Mouse (Mus musculus) midbrain, postnatal 0 days (tissue): ENCODE results near the gene Hoxb8. TPM values are rescaled to one million over a fixed set of nuclear protein-coding genes. Genes with fewer than 3 reads are reported as not detected.

Experiments
- ATAC-seq: fragments of 200-750 bp; cut with Nextera tagmentation; 2 replicates; pipeline ENCODE4 v1.8.0; 2017; ENCODE audit warnings: moderate number of reproducible peaks, mild to moderate bottlenecking, moderate TSS enrichment, moderate library complexity; ENCODE audit not compliant: low FRiP score
- DNase-seq: peaks from one replicate; pipeline ENCODE4 v3.0.0-alpha.2; 2015; ENCODE audit warnings: low spot score
- H3K27ac ChIP-seq: fragments of 300-500 bp; sonication (generic); 2 replicates; pipeline ENCODE4 v1.5.1; 2014; ENCODE audit warnings: low read depth, mild to moderate bottlenecking, low read length, mixed read lengths
- H3K27me3 ChIP-seq: fragments of 300-500 bp; sonication (generic); 2 replicates; pipeline ENCODE4 v1.6.1; 2014; ENCODE audit warnings: low read length, control low read depth, mixed read lengths; ENCODE audit not compliant: insufficient read depth
- H3K36me3 ChIP-seq: fragments of 300-500 bp; sonication (generic); 2 replicates; pipeline ENCODE4 v1.6.1; 2014; ENCODE audit warnings: low read length, control low read depth, mixed read lengths; ENCODE audit not compliant: insufficient read depth
- H3K4me1 ChIP-seq: fragments of 300-500 bp; sonication (generic); 2 replicates; pipeline ENCODE4 v1.6.1; 2014; ENCODE audit warnings: mild to moderate bottlenecking, control low read depth, antibody characterized with exemption, low read length, mixed read lengths; ENCODE audit not compliant: insufficient read depth
- H3K4me2 ChIP-seq: fragments of 300-500 bp; sonication (generic); 2 replicates; pipeline ENCODE4 v1.6.1; 2014; ENCODE audit warnings: low read depth, mild to moderate bottlenecking, low read length, mixed read lengths; ENCODE audit not compliant: poor library complexity, severe bottlenecking
- H3K4me3 ChIP-seq: fragments of 300-500 bp; sonication (generic); 2 replicates; pipeline ENCODE4 v1.5.1; 2014; ENCODE audit warnings: low read depth, mild to moderate bottlenecking, low read length, moderate library complexity
- H3K9ac ChIP-seq: fragments of 300-500 bp; sonication (generic); replicated peaks from 2 replicates; pipeline ENCODE4 v1.6.1; 2014; ENCODE audit warnings: mild to moderate bottlenecking, low read length, moderate library complexity, mixed read lengths; ENCODE audit not compliant: poor library complexity, severe bottlenecking
- H3K9me3 ChIP-seq: fragments of 300-500 bp; sonication (generic); 2 replicates; pipeline ENCODE4 v1.6.1; 2016; ENCODE audit warnings: low read length, control low read depth
- CTCF ChIP-seq: IDR thresholded peaks from 2 replicates; pipeline ENCODE4 v1.5.1; 2016; ENCODE audit warnings: antibody characterized with exemption, mild to moderate bottlenecking
- WGBS: fragments of 180-500 bp; shearing (Covaris S2); extraction: QIAGEN DNeasy Blood & Tissue Kit; methylation state at CpG from one replicate; pipeline ENCODE4 v1.1.7; 2014; 5-methylcytosine and 5-hydroxymethylcytosine counted together
- polyA plus RNA-seq: library from polyadenylated mRNA; unstranded; fragments of >200 nt; fragmentation: Nextera tagmentation; extraction: Ambion mirVana; gene quantifications from 2 replicates; pipeline ENCODE4 v1.2.1, GENCODE M21; 2015
- total RNA-seq: library from RNA; depleted of rRNA; stranded (reverse); fragments of >200 nt; gene quantifications from 2 replicates; pipeline ENCODE4 v1.2.3, GENCODE M21; 2014

Hoxb8 gene
- total and polyA plus RNA-seq, 2 experiments from 2014 or later = 3.4 TPM; not detected in 1

- no peak overlapping the region for H3K27ac ChIP-seq
These were observed 27.6 kb downstream of the Hoxb8 start for GRCm38 (mm10) chr11:96309288-96309687.

DNA sequence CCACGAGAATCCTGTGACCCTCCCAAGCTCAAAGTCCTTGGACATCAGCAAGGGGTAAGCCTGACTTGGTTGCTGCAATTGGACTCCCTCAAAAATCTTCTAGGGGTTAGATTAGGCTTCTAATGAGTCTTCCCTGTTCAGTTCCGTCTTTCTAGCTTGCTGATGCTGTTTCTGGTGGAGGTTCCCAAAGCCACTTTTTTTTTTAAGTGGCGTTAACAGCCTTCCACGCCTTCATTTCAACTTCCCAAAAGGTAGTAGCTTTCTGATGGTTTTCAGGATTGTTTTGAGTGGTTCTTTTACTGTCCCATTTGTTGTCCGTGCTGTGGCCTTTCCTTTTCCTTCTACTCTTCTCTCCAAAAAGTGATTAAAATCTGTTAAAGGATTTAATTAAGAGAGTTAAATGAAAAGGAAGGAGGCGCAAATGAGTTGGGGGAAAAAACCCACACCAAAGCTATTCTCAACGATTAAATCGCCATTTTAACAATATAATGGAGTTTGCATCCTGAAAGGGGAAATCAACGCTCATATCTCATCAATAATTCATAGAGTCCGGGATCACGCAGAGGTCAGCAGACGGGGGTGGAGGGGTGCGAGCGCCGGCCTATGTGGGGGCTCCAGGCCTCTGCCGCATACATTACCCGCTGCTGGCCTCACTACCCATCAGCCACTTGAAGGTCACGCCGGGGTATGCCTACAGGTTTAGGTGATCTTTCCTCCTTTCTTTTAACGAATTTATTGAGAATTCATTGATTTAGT lies 28.7 kb downstream of the Hoxb8 start:
- no peak for TF ChIP-seq CTCF
- Histone ChIP-seq H3K36me3 (no peaks in the 10 kb centered on the region), H3K27me3 (peaks cover 97% of the 10 kb centered on the region), H3K4me1 (no peaks in the 10 kb centered on the region), H3K9ac (no peak overlapping the region), H3K4me2 (no peak overlapping the region), H3K4me3 (no peak overlapping the region), H3K9me3 (no peaks in the 10 kb centered on the region), H3K27ac (no peak overlapping the region)
- ATAC-seq (no peak), DNase-seq (no peak)
- WGBS = 4% methylated on average over 20 of the region's 20 CpGs

More at GRCm38 (mm10) chr11:96309288-96309687, 27.6 kb downstream of the Hoxb8 start:
- 3% methylated on average over 4 of the region's 4 CpGs for WGBS
- Histone ChIP-seq H3K27me3 (peaks cover 100% of the 10 kb centered on the region), H3K4me1 (no peaks in the 10 kb centered on the region), H3K9me3 (no peaks in the 10 kb centered on the region), H3K4me3 (no peak overlapping the region), H3K4me2 (no peak overlapping the region), H3K36me3 (no peaks in the 10 kb centered on the region), H3K9ac (no peak overlapping the region)
- no peak for DNase-seq
- no peak for TF ChIP-seq CTCF
- no peak for ATAC-seq

DNA sequence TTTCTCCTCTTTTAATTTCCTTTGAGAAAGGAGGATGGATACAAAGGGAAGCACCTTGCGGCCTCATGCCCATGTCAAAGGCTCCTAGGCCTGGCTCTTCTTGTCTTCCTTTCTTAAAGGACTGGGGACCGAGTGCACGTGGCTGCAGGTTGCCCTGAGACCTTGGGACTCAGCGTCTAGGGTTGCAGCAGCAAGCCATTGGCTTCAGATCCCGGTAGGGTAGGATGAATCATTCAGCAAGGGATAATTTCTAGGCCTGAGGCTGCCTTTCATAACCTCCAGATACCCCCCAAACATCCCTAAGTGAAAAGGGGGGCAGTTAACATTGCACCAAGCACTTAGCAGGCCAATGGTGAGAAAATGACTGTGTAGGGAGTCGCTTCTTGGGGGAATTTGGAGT lies 29.4 kb downstream of the Hoxb8 start:
- DNase-seq (no peak), ATAC-seq (no peak)
- Histone ChIP-seq H3K27ac (no peak overlapping the region), H3K27me3 (peaks cover 97% of the 10 kb centered on the region), H3K9ac (no peak overlapping the region), H3K4me1 (no peaks in the 10 kb centered on the region), H3K4me3 (no peak overlapping the region), H3K36me3 (no peaks in the 10 kb centered on the region), H3K9me3 (no peaks in the 10 kb centered on the region), H3K4me2 (no peak overlapping the region)
- TF ChIP-seq CTCF = no peak
- 10% methylated on average over 6 of the region's 6 CpGs for WGBS

GRCm38 (mm10) chr11:96311520-96312417 lies 30.1 kb downstream of the Hoxb8 start:
- ATAC-seq (no peak), DNase-seq (peak; percentile 89)
- WGBS = 1% methylated on average over 31 of the region's 31 CpGs
- no peak overlapping the region for H3K4me3 ChIP-seq
- H3K27me3 ChIP-seq = peaks cover 96% of the 10 kb centered on the region
- no peaks in the 10 kb centered on the region for H3K36me3 ChIP-seq
- no peak overlapping the region for H3K27ac ChIP-seq
- TF ChIP-seq CTCF = peak; percentile 79
- no peaks in the 10 kb centered on the region for H3K4me1 ChIP-seq
- H3K9ac ChIP-seq = no peak overlapping the region
- H3K9me3 ChIP-seq = no peaks in the 10 kb centered on the region
- no peak overlapping the region for H3K4me2 ChIP-seq

DNA sequence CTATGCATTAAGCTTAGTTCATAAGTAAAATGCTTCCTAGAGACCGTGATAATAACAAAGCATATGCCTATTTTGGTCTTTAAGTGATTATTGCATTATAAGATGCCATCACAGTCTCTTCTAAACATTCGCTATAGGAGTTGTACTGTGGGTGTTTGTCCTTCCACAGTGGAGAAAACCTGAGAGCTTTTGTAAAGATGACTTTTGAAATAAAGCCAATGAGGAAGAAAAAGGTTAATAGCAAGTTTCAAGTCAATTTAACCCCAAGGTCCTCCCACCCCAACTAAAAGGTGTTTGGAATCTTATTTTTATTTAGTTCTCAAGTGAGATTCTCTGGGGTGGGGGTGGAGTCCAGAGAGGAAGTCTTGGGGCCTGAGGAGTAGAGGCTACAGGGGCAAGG lies 31.4 kb downstream of the Hoxb8 start:
- no peak for ATAC-seq
- Histone ChIP-seq H3K4me2 (no peak overlapping the region), H3K9me3 (no peaks in the 10 kb centered on the region), H3K27me3 (peaks cover 93% of the 10 kb centered on the region), H3K9ac (no peak overlapping the region), H3K4me1 (no peaks in the 10 kb centered on the region), H3K27ac (no peak overlapping the region), H3K36me3 (no peaks in the 10 kb centered on the region), H3K4me3 (no peak overlapping the region)
- no peak for TF ChIP-seq CTCF
- 24% methylated on average over 2 of the region's 2 CpGs for WGBS
- no peak for DNase-seq
